Comparison of ENCODE assay signal across 8 mouse cellular contexts in the genomic region with DNA sequence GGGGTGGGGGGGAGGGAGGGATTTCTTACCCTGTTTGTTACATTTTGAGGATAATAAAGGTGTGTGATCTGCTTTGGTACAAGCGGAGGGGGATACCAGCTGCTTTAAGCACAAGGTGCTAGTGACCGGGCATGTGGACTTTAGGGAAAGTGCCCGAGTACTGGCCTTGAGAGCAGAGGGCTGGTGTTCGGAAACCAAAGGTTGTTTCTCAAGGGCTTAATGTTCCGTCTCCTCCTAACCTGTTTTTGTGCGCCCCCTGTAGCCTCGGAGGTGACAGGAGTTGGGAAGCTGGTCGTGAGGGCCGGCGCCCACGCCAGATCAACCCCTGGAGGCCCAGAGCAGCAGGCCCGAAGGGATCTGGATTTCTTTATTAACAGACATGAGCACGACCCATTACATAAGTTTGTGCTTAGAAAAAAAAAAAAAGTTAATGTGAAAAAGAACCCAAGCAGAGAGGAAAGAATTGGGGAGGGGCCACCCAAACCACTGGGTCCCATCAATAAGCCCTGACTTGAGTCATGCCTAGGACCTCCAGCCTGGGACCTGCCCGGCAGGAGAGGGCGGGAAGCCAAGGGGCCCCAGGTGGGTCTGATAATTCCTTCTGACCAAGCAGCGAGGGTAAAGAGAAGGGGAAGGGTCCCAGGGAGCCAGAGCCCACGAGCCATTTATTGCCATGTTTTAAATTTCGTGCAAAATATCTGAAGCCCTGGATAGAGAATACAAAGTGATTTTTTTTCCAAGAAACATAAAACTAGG. TPM values are rescaled to one million over a fixed set of nuclear protein-coding genes. Genes with fewer than 3 reads are reported as not detected.
A peak's percentile ranks its signal among the peaks of the same experiment; 100 is the strongest.
DNase-seq lines count a peak whose midpoint lies in the region; ATAC-seq lines count a peak whose summit lies in the region.

No protein-coding gene starts in this region.

- no peaks in the 10 kb centered on the region for H3K9me3 ChIP-seq in hindbrain, embryonic 14.5 days (ENCODE audit: control insufficient read depth, low read length)
- no peaks in the 10 kb centered on the region for H3K9me3 ChIP-seq in midbrain, embryonic 16.5 days (replicated peaks; ENCODE audit: control insufficient read depth, low read length, poor library complexity, severe bottlenecking)

- H3K4me1 ChIP-seq in hindbrain, embryonic 14.5 days (replicated peaks; ENCODE audit: control insufficient read depth, insufficient read depth, low read length): peaks cover 70% of the 10 kb centered on the region
- H3K4me1 ChIP-seq in midbrain, embryonic 16.5 days (ENCODE audit: control insufficient read depth, insufficient read depth, low read length): peaks cover 63% of the 10 kb centered on the region

- ATAC-seq in hindbrain, embryonic 14.5 days (ENCODE audit: low FRiP score): no peak
- no peak for ATAC-seq in midbrain, embryonic 16.5 days

- peak overlapping the region; percentile 50 for H3K4me3 ChIP-seq in hindbrain, embryonic 14.5 days (replicated peaks; ENCODE audit: low read length)
- H3K4me3 ChIP-seq in midbrain, embryonic 16.5 days (ENCODE audit: low read depth, low read length): peak overlapping the region; percentile 49

- H3K9ac ChIP-seq in hindbrain, embryonic 14.5 days: peak overlapping the region; percentile 87
- H3K9ac ChIP-seq in midbrain, embryonic 16.5 days (ENCODE audit: low read depth, low read length): peak overlapping the region; percentile 79

- peak; percentile 47 to 53 for DNase-seq in right cerebral cortex, adult 2 months (ENCODE audit: low spot score in 2 of 2)
- no peak for DNase-seq in right cerebral cortex, postnatal 10 days (ENCODE audit: low spot score in 2 of 2)
- peak; percentile 69 for DNase-seq in embryo, embryonic 11 days
- no peak for DNase-seq in hindbrain, embryonic 14.5 days (ENCODE audit: low spot score)
- DNase-seq in layer of hippocampus, postnatal 36 days: no peak
- no peak for DNase-seq in gastrocnemius, adult 18-20 months (ENCODE audit: low spot score)
- DNase-seq in layer of hippocampus, adult 9-11 months: no peak

- H3K4me2 ChIP-seq in hindbrain, embryonic 14.5 days (replicated peaks): peak overlapping the region; percentile 98
- peak overlapping the region; percentile 99 for H3K4me2 ChIP-seq in midbrain, embryonic 16.5 days (ENCODE audit: low read length)

- H3K27me3 ChIP-seq in hindbrain, embryonic 14.5 days (ENCODE audit: control insufficient read depth, insufficient read depth, low read length): no peaks in the 10 kb centered on the region
- no peaks in the 10 kb centered on the region for H3K27me3 ChIP-seq in midbrain, embryonic 16.5 days (ENCODE audit: control insufficient read depth, insufficient read depth, low read depth, low read length)

- peak overlapping the region; percentile 93 for H3K27ac ChIP-seq in hindbrain, embryonic 14.5 days
- peak overlapping the region; percentile 86 for H3K27ac ChIP-seq in midbrain, embryonic 16.5 days (ENCODE audit: low read length)

- WGBS in hindbrain, embryonic 14.5 days: 17% methylated on average over 18 of the region's 18 CpGs
- 15% methylated on average over 18 of the region's 18 CpGs for WGBS in midbrain, embryonic 16.5 days

- peaks cover 55% of the 10 kb centered on the region for H3K36me3 ChIP-seq in hindbrain, embryonic 14.5 days (replicated peaks; ENCODE audit: control insufficient read depth, insufficient read depth)
- H3K36me3 ChIP-seq in midbrain, embryonic 16.5 days (ENCODE audit: control insufficient read depth, insufficient read depth, low read length): peaks cover 28% of the 10 kb centered on the region

RNA-seq across cellular contexts. Expression of a gene that starts 9.2 kb away (rescaled TPM):
- polyA plus RNA-seq in hindbrain, embryonic 14.5 days (2014; fragmentation: Nextera tagmentation; extraction: Ambion mirVana): 6.3 and 8.9 TPM in 2 replicates
- polyA plus RNA-seq in midbrain, embryonic 16.5 days (2015; fragmentation: Nextera tagmentation; extraction: Ambion mirVana): 5.0 and 5.6 TPM in 2 replicates
- total RNA-seq in layer of hippocampus, postnatal 36 days (2021): 10 to 100 TPM; 86.1 to 86.6 TPM
- under 1 TPM in 1 of 2 experiments, not detected in 1; 0.21 TPM for total RNA-seq in gastrocnemius, adult 18-20 months (2021)

RNA-seq across cellular contexts. Expression of a gene that starts 14.7 kb away (rescaled TPM):
- 406 and 416 TPM in 2 replicates for polyA plus RNA-seq in hindbrain, embryonic 14.5 days (2014; fragmentation: Nextera tagmentation; extraction: Ambion mirVana)
- polyA plus RNA-seq in midbrain, embryonic 16.5 days (2015; fragmentation: Nextera tagmentation; extraction: Ambion mirVana): 617 and 675 TPM in 2 replicates
- 100 to 1,000 TPM; 388 to 393 TPM for total RNA-seq in layer of hippocampus, postnatal 36 days (2021)
- total RNA-seq in gastrocnemius, adult 18-20 months (2021): 1 to 10 TPM; 4.0 to 6.2 TPM

RNA-seq across cellular contexts. Expression of a gene that starts 28.4 kb away (rescaled TPM):
- 41.9 and 42.7 TPM in 2 replicates for polyA plus RNA-seq in hindbrain, embryonic 14.5 days (2014; fragmentation: Nextera tagmentation; extraction: Ambion mirVana)
- polyA plus RNA-seq in midbrain, embryonic 16.5 days (2015; fragmentation: Nextera tagmentation; extraction: Ambion mirVana): 28.3 and 31.8 TPM in 2 replicates
- total RNA-seq in layer of hippocampus, postnatal 36 days (2021): 10 to 100 TPM; 67.7 to 71.1 TPM
- total RNA-seq in gastrocnemius, adult 18-20 months (2021): 10 to 100 TPM in 1 of 2 experiments, 1 to 10 TPM in 1; 8.6 to 10.4 TPM

RNA-seq across cellular contexts. Expression of a gene that starts 40.2 kb away (rescaled TPM):
- polyA plus RNA-seq in hindbrain, embryonic 14.5 days (2014; fragmentation: Nextera tagmentation; extraction: Ambion mirVana): 139 and 141 TPM in 2 replicates
- polyA plus RNA-seq in midbrain, embryonic 16.5 days (2015; fragmentation: Nextera tagmentation; extraction: Ambion mirVana): 156 and 158 TPM in 2 replicates
- total RNA-seq in layer of hippocampus, postnatal 36 days (2021): 10 to 100 TPM; 89.6 to 94.1 TPM
- total RNA-seq in gastrocnemius, adult 18-20 months (2021): 100 to 1,000 TPM; 450 to 533 TPM

RNA-seq across cellular contexts. Expression of a gene that starts 46.7 kb away (rescaled TPM):
- 0.09 and 0.34 TPM in 2 replicates for polyA plus RNA-seq in hindbrain, embryonic 14.5 days (2014; fragmentation: Nextera tagmentation; extraction: Ambion mirVana)
- 0.31 TPM in 1 of 2 replicates, not detected in the other for polyA plus RNA-seq in midbrain, embryonic 16.5 days (2015; fragmentation: Nextera tagmentation; extraction: Ambion mirVana)
- total RNA-seq in layer of hippocampus, postnatal 36 days (2021): under 1 TPM; 0.32 to 0.71 TPM
- under 1 TPM in 1 of 2 experiments, not detected in 1; 0.12 TPM for total RNA-seq in gastrocnemius, adult 18-20 months (2021)

Comparison
In these comparisons a context has a peak if more than half of its experiments do, and no peak if none do; other contexts are left out.
1. DNase-seq: peak in right cerebral cortex, adult 2 months (2 of 2) and embryo, embryonic 11 days (single experiment); none in right cerebral cortex, postnatal 10 days (0 of 2), hindbrain, embryonic 14.5 days (single experiment), layer of hippocampus, postnatal 36 days (0 of 2), gastrocnemius, adult 18-20 months (single experiment) and layer of hippocampus, adult 9-11 months (single experiment).
2. RNA of a gene that starts 9.2 kb away (total RNA-seq): 86.1 to 86.6 TPM in layer of hippocampus, postnatal 36 days; 0.21 TPM in gastrocnemius, adult 18-20 months; every median in the first group is over 10 times any median in the second.
3. RNA of a gene that starts 14.7 kb away (total RNA-seq): 388 to 393 TPM in layer of hippocampus, postnatal 36 days; 4.0 to 6.2 TPM in gastrocnemius, adult 18-20 months; every median in the first group is over 10 times any median in the second.
4. RNA of a gene that starts 28.4 kb away (total RNA-seq): 67.7 to 71.1 TPM in layer of hippocampus, postnatal 36 days; 8.6 to 10.4 TPM in gastrocnemius, adult 18-20 months; every median in the first group is over 4 times any median in the second.